Mouse (Mus musculus) cortical plate, adult 2 months (tissue): ENCODE results near the gene Gm28230.

Experiments used
- CTCF ChIP-seq: fragments of 200-500 bp; IDR thresholded peaks from 2 replicates; pipeline ENCODE4 v1.5.1; 2011; ENCODE audit warnings: mild to moderate bottlenecking, control low read depth, low read length; ENCODE audit not compliant: insufficient read depth; ENCODE audit errors: extremely low read depth
- POLR2A ChIP-seq: fragments of 200-500 bp; IDR thresholded peaks from 2 replicates; pipeline ENCODE4 v1.6.1; 2011; ENCODE audit warnings: mild to moderate bottlenecking, low read length, control low read depth; ENCODE audit not compliant: insufficient read depth; ENCODE audit errors: extremely low read depth

DNA sequence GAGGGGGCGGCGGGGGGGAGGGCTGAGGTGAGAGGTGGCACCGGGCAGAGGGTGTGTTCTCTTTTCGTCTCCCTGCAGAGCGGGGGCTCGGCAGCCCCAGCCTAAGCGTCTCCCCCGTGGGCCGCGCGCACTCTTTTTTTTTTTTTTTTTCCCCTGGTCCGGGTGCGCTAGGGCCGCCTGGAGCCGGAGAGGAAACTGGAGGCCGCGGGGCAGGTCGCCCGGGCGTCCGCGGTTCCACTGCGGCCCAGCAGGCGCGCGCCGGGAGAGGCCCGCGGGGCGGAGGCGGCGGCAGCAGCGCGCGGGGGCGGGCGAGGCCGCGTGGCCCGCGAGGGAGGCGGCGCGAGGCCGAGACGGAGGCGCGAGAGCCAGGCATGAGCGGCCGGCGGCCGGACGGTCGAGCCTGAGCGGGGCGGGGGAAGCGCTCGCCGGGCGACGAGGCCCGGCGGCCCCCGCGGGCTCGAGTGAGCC, 21.5 kb upstream of the Gm28230 start:
- TF ChIP-seq CTCF, result no peak
- TF ChIP-seq POLR2A, result no peak
